Mouse (Mus musculus): ENCODE data around the gene Nos3. TPM values are rescaled to one million over a fixed set of nuclear protein-coding genes. Genes with fewer than 3 reads are reported as not detected.

Gene Nos3
- total RNA-seq, 2 experiments from 2014 or later = 8.8 to 9.3 TPM

- H3K27ac ChIP-seq = no peak overlapping the region
- peak; percentile 67 to 77 for DNase-seq (ENCODE audit: extremely low spot score in 1 of 2, low spot score in 2 of 2)
- intact Hi-C loops (cut with DNase I) = no loop called here
- H3K4me3 ChIP-seq = peak overlapping the region; percentile 53
- TF ChIP-seq CTCF (IDR thresholded peaks at IDR 0.05) = no peak
These were observed 16.5 kb upstream of the Nos3 start for GRCm38 (mm10) chr5:24348128-24348527.

GRCm38 (mm10) chr5:24348546-24348945 is 16.1 kb upstream of the Nos3 start:
- intact Hi-C loops (cut with DNase I) = no loop called here
- no peak for TF ChIP-seq CTCF (IDR thresholded peaks at IDR 0.05)
- no peak overlapping the region for H3K27ac ChIP-seq
- DNase-seq (ENCODE audit: extremely low spot score in 1 of 2, low spot score in 2 of 2) = no peak
- H3K4me3 ChIP-seq = peak overlapping the region; percentile 53

GRCm38 (mm10) chr5:24350073-24350472 is 14.5 kb upstream of the Nos3 start:
- intact Hi-C loops (cut with DNase I) = no loop called here
- no peak for DNase-seq (ENCODE audit: extremely low spot score in 1 of 2, low spot score in 2 of 2)
- no peak overlapping the region; the same call in 1 of the 2 replicates for H3K4me3 ChIP-seq
- no peak overlapping the region for H3K27ac ChIP-seq
- no peak for TF ChIP-seq CTCF (IDR thresholded peaks at IDR 0.05)

GRCm38 (mm10) chr5:24350531-24351250 is 13.9 kb upstream of the Nos3 start:
- Histone ChIP-seq H3K27ac (no peak overlapping the region), H3K4me3 (peak overlapping the region; percentile 67)
- TF ChIP-seq CTCF (IDR thresholded peaks at IDR 0.05) = no peak
- no peak for DNase-seq (ENCODE audit: extremely low spot score in 1 of 2, low spot score in 2 of 2)
- intact Hi-C loops (cut with DNase I) = no loop called here

- peak in 1 of 2 experiments; percentile 30 for DNase-seq (ENCODE audit: extremely low spot score in 1 of 2, low spot score in 2 of 2)
- Histone ChIP-seq H3K27ac (peak within 1 kb of the TSS; percentile 84), H3K4me3 (peak within 1 kb of the TSS; percentile 67)
- no peak for TF ChIP-seq CTCF (IDR thresholded peaks at IDR 0.05)
- intact Hi-C loops (cut with DNase I) = no loop called here
These were observed 13.3 kb upstream of the Nos3 start, which contains the start of gene Kcnh2 for GRCm38 (mm10) chr5:24351278-24351677. Kcnh2 (minus strand) TSS chr5:24351604.

GRCm38 (mm10) chr5:24351701-24352171 is 12.9 kb upstream of the Nos3 start:
- Histone ChIP-seq H3K4me3 (peak overlapping the region; percentile 67), H3K27ac (peak overlapping the region; percentile 84)
- no peak for TF ChIP-seq CTCF (IDR thresholded peaks at IDR 0.05)
- intact Hi-C loops (cut with DNase I) = no loop called here
- peak; percentile 90 to 92 for DNase-seq (ENCODE audit: extremely low spot score in 1 of 2, low spot score in 2 of 2)

GRCm38 (mm10) chr5:24352251-24352859 is 12.3 kb upstream of the Nos3 start:
- intact Hi-C loops (cut with DNase I) = no loop called here
- DNase-seq (ENCODE audit: extremely low spot score in 1 of 2, low spot score in 2 of 2) = peak in 1 of 2 experiments; percentile 33
- Histone ChIP-seq H3K27ac (peak overlapping the region; percentile 84), H3K4me3 (peak overlapping the region; percentile 67)
- TF ChIP-seq CTCF (IDR thresholded peaks at IDR 0.05) = no peak

GRCm38 (mm10) chr5:24353327-24353726 is 11.3 kb upstream of the Nos3 start:
- Histone ChIP-seq H3K4me3 (no peak overlapping the region), H3K27ac (no peak overlapping the region; the same call in 1 of the 2 replicates)
- DNase-seq (ENCODE audit: extremely low spot score in 1 of 2, low spot score in 2 of 2) = no peak
- TF ChIP-seq CTCF (IDR thresholded peaks at IDR 0.05) = no peak
- intact Hi-C loops (cut with DNase I) = no loop called here

- no peak for TF ChIP-seq CTCF (IDR thresholded peaks at IDR 0.05)
- intact Hi-C loops (cut with DNase I) = no loop called here
- H3K4me3 ChIP-seq = no peak overlapping the region
- H3K27ac ChIP-seq = no peak overlapping the region
- DNase-seq (ENCODE audit: extremely low spot score in 1 of 2, low spot score in 2 of 2) = peak in 1 of 2 experiments; percentile 23
These were observed 7.8 kb upstream of the Nos3 start for GRCm38 (mm10) chr5:24356764-24357163.

GRCm38 (mm10) chr5:24357461-24357860 is 7.1 kb upstream of the Nos3 start:
- intact Hi-C loops (cut with DNase I) = no loop called here

GRCm38 (mm10) chr5:24360792-24361454 is 3.7 kb upstream of the Nos3 start:
- intact Hi-C loops (cut with DNase I) = loop anchor here (1.0 to 5.0 kb wide), 2 partner anchors 95 to 194 kb away; no protein-coding TSS in a partner anchor
- peak; percentile 98 for TF ChIP-seq CTCF (IDR thresholded peaks at IDR 0.05)
- peak; percentile 78 to 87 for DNase-seq (ENCODE audit: extremely low spot score in 1 of 2, low spot score in 2 of 2)
- no peak overlapping the region for H3K4me3 ChIP-seq
- H3K27ac ChIP-seq = no peak overlapping the region

More at GRCm38 (mm10) chr5:24357461-24357860, 7.1 kb upstream of the Nos3 start:
- no peak for DNase-seq (ENCODE audit: extremely low spot score in 1 of 2, low spot score in 2 of 2)
- H3K27ac ChIP-seq = no peak overlapping the region
- TF ChIP-seq CTCF (IDR thresholded peaks at IDR 0.05) = peak; percentile 26
- H3K4me3 ChIP-seq = no peak overlapping the region

GRCm38 (mm10) chr5:24363467-24363866 is 1.1 kb upstream of the Nos3 start:
- intact Hi-C loops (cut with DNase I) = loop anchor here (5.0 kb wide), 1 partner anchor 196 kb away; no protein-coding TSS in a partner anchor
- no peak for DNase-seq (ENCODE audit: extremely low spot score in 1 of 2, low spot score in 2 of 2)
- no peak for TF ChIP-seq CTCF (IDR thresholded peaks at IDR 0.05)
- Histone ChIP-seq H3K27ac (no peak overlapping the region), H3K4me3 (no peak overlapping the region)

Measured in left cerebral cortex, adult 2 months (tissue).